Mouse (Mus musculus): ENCODE results near the gene Nr1d1. TPM values are rescaled to one million over a fixed set of nuclear protein-coding genes. Genes with fewer than 3 reads are reported as not detected.

The Nr1d1 gene
- total and polyA plus RNA-seq, 3 experiments = 35.5 to 208 (median 111) TPM

- Histone ChIP-seq H3K27ac (peak overlapping the region; percentile 100), H3K9ac (ENCODE audit: low read depth, low read length) (peak overlapping the region; percentile 68), H3K4me3 (peak overlapping the region; percentile 50), H3K79me2 (replicated peaks; ENCODE audit: control insufficient read depth, insufficient read depth, low read length) (no peaks in the 10 kb centered on the region), H3K36me3 (ENCODE audit: control insufficient read depth, insufficient read depth, low read length) (peaks cover 39% of the 10 kb centered on the region), H3K27me3 (ENCODE audit: control insufficient read depth, insufficient read depth, low read length) (no peaks in the 10 kb centered on the region), H3K4me1 (ENCODE audit: control insufficient read depth, insufficient read depth, low read length) (peaks cover 29% of the 10 kb centered on the region)
- TF ChIP-seq EP300 (IDR thresholded peaks at IDR 0.05; ENCODE audit: insufficient read depth, low read depth, low read length) (0 out of 2 replicates have a peak, but pooled peaks have one; percentile 16), POLR2A (IDR thresholded peaks at IDR 0.05; ENCODE audit: insufficient read depth, low read depth, low read length) (0 out of 2 replicates have a peak, but pooled peaks have one; percentile 18), CTCF (IDR thresholded peaks at IDR 0.05) (no peak)
- intact Hi-C loops (cut with DNase I) = loop anchor here (2.0 kb wide), 1 partner anchor 15 kb away; no protein-coding TSS in a partner anchor
- 44% methylated on average over 11 of the region's 11 CpGs for WGBS
- DNase-seq = peak; percentile 47 to 65
Observed at GRCm38 (mm10) chr11:98771844-98772525, 3.1 kb downstream of the Nr1d1 start.

- Histone ChIP-seq H3K79me2 (replicated peaks; ENCODE audit: control insufficient read depth, insufficient read depth, low read length) (no peaks in the 10 kb centered on the region), H3K4me3 (no peak overlapping the region; the same call in 1 of the 2 replicates), H3K27me3 (ENCODE audit: control insufficient read depth, insufficient read depth, low read length) (no peaks in the 10 kb centered on the region), H3K4me1 (ENCODE audit: control insufficient read depth, insufficient read depth, low read length) (peaks cover 27% of the 10 kb centered on the region), H3K9ac (ENCODE audit: low read depth, low read length) (peak overlapping the region; percentile 68), H3K36me3 (ENCODE audit: control insufficient read depth, insufficient read depth, low read length) (peaks cover 39% of the 10 kb centered on the region), H3K27ac (peak overlapping the region; percentile 100)
- WGBS = 86% methylated on average over 18 of the region's 18 CpGs
- TF ChIP-seq EP300 (IDR thresholded peaks at IDR 0.05; ENCODE audit: insufficient read depth, low read depth, low read length) = no peak
- TF ChIP-seq POLR2A (IDR thresholded peaks at IDR 0.05; ENCODE audit: insufficient read depth, low read depth, low read length) = no peak
- no peak for TF ChIP-seq CTCF (IDR thresholded peaks at IDR 0.05)
- DNase-seq = peak; percentile 25 to 45
- intact Hi-C loops (cut with DNase I) = no loop called here
Observed at GRCm38 (mm10) chr11:98771131-98771530, 4.0 kb downstream of the Nr1d1 start.

- TF ChIP-seq POLR2A (IDR thresholded peaks at IDR 0.05; ENCODE audit: insufficient read depth, low read depth, low read length) (0 out of 2 replicates have a peak, but pooled peaks have one; percentile 19), EP300 (IDR thresholded peaks at IDR 0.05; ENCODE audit: insufficient read depth, low read depth, low read length) (no peak)
- peak; percentile 47 to 53 for DNase-seq
- no peaks in the 10 kb centered on the region for H3K79me2 ChIP-seq (replicated peaks; ENCODE audit: control insufficient read depth, insufficient read depth, low read length)
- no peak overlapping the region for H3K4me3 ChIP-seq
- peak overlapping the region; percentile 100 for H3K27ac ChIP-seq
- H3K9ac ChIP-seq (ENCODE audit: low read depth, low read length) = 0 out of 2 replicates have a peak overlapping the region, but pooled peaks have one; percentile 11
- H3K4me1 ChIP-seq (ENCODE audit: control insufficient read depth, insufficient read depth, low read length) = peaks cover 24% of the 10 kb centered on the region
- peaks cover 39% of the 10 kb centered on the region for H3K36me3 ChIP-seq (ENCODE audit: control insufficient read depth, insufficient read depth, low read length)
- WGBS = 56% methylated on average over 26 of the region's 26 CpGs
- no peaks in the 10 kb centered on the region for H3K27me3 ChIP-seq (ENCODE audit: control insufficient read depth, insufficient read depth, low read length)
- intact Hi-C loops (cut with DNase I) = no loop called here
Observed at GRCm38 (mm10) chr11:98770096-98770975, 4.8 kb downstream of the Nr1d1 start.

- H3K9ac ChIP-seq (ENCODE audit: low read depth, low read length) = peak overlapping the region; percentile 35
- H3K4me1 ChIP-seq (ENCODE audit: control insufficient read depth, insufficient read depth, low read length) = peaks cover 26% of the 10 kb centered on the region
Observed at GRCm38 (mm10) chr11:98769007-98769954, 5.9 kb downstream of the Nr1d1 start.

More at GRCm38 (mm10) chr11:98769007-98769954, 5.9 kb downstream of the Nr1d1 start:
- 60% methylated on average over 25 of the region's 25 CpGs for WGBS
- Histone ChIP-seq H3K4me3 (no peak overlapping the region), H3K27me3 (ENCODE audit: control insufficient read depth, insufficient read depth, low read length) (no peaks in the 10 kb centered on the region), H3K27ac (peak overlapping the region; percentile 100), H3K79me2 (replicated peaks; ENCODE audit: control insufficient read depth, insufficient read depth, low read length) (no peaks in the 10 kb centered on the region), H3K36me3 (ENCODE audit: control insufficient read depth, insufficient read depth, low read length) (peaks cover 41% of the 10 kb centered on the region)
- intact Hi-C loops (cut with DNase I) = loop anchor here (2.0 kb wide), 1 partner anchor 18 kb away; no protein-coding TSS in a partner anchor
- no peak for TF ChIP-seq CTCF (IDR thresholded peaks at IDR 0.05)
- 0 out of 2 replicates have a peak, but pooled peaks have one; percentile 42 for TF ChIP-seq EP300 (IDR thresholded peaks at IDR 0.05; ENCODE audit: insufficient read depth, low read depth, low read length)
- peak; percentile 8 for TF ChIP-seq POLR2A (IDR thresholded peaks at IDR 0.05; ENCODE audit: insufficient read depth, low read depth, low read length)
- peak; percentile 29 to 52 for DNase-seq

All from heart, adult 2 months (tissue).